Mouse (Mus musculus): Measurements from ENCODE around the gene Ell2. TPM values are rescaled to one million over a fixed set of nuclear protein-coding genes. Genes with fewer than 3 reads are reported as not detected.
A peak's percentile ranks its signal among the peaks of the same experiment; 100 is the strongest.

Gene Ell2
- total RNA-seq, 1 experiment from 2014 or later: 50.1 TPM

DNA sequence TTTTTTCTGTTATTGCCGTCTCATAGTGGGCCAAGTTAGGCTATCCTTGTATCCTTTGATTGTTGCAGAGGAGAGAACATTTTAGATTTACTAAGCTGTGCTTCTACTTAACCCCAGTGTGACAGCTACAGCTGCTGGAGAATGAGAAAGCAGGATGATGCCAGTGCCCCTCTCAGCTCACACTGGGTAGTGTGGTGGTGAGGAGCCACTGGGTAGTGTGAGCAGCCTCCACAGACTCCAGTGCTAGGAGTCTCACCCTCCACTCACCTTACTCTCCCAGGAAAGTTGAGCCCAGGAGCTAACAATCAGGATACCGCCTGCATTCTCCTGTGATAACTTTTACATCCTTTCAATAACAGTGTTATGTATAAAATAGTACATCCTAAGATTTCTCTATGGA lies 60.4 kb downstream of the Ell2 start:
- no peak for DNase-seq

DNA sequence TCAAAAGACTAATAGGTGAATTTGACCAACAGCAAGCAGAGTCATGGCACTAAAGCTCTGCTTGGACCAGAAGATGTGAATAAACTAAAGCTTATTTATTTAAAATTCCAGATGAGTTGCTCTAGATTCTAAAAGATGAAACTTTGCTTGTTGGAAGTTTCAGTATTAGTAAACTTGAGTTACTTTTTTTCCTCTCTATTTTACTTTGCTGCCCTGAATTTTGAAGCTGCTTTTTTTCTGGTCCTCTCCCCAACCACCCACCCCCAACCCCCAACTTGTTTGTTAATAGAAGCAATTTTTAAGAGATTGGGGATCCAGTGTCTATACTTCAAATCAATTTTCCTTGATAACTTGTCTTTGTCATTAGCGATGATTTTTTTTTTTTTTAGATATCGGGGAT lies 64.2 kb downstream of the Ell2 start:
- DNase-seq: no peak

DNA sequence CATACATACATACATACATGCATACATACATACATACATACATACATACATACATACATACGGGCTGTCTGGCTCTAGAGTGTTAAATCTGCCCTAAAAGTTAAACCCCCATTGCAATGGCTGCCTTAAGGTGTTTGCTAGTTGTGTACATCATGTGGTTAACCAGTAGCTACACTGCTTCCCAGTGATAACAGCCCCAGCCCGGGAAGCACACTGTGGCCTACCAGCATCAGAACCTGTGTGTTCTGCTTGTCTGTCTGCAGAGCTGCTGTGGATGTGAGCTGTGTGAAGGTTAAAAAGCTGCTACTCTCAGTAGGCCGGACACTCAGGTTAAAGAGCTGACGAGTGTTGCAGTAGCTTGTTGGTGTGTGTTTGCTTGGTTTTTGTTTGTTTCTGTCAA lies 64.8 kb downstream of the Ell2 start:
- DNase-seq: no peak

- no peak for DNase-seq
Observed at GRCm38 (mm10) chr13:75771984-75772730, 65.6 kb downstream of the Ell2 start.

DNA sequence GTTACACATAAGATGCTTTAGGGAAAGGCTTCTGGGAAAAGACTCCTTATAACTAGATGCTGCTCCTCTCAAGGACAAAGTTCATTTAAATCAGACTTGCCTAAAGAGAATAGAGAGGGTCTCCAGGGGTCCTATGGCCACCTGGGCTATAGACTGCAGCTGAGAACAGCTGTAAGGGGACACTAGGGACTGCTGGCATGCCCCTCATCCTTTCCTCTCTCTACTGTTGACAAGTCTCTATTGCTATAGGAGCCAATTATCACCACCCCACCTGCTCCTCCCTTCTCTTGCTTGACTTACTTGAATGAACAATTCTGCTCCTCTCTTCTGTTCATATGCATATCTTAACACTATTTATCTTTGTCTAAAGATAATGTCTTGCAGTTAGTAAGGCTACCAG lies 69.4 kb downstream of the Ell2 start:
- no peak for DNase-seq

GRCm38 (mm10) chr13:75776692-75777091 lies 70.1 kb downstream of the Ell2 start:
- DNase-seq: no peak

DNA sequence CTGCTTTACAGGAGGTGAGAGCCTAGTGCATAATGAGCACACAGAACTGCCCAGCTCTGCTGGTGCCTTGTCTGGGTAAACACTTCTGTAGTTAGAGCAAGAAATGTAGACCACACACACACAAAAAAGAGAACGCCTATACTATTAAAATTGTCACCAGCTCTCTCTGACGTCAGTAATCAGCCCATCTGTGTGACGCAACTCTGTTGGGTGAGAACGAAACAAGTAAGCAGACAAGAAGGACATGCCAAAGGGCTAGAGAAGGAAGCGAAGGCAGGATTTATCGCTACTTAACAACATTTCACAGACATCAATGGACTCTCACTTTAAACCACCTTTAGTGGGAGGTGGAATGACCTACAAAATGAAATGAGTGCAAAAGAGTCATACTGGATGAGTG lies 71.6 kb downstream of the Ell2 start:
- no peak for DNase-seq

DNA sequence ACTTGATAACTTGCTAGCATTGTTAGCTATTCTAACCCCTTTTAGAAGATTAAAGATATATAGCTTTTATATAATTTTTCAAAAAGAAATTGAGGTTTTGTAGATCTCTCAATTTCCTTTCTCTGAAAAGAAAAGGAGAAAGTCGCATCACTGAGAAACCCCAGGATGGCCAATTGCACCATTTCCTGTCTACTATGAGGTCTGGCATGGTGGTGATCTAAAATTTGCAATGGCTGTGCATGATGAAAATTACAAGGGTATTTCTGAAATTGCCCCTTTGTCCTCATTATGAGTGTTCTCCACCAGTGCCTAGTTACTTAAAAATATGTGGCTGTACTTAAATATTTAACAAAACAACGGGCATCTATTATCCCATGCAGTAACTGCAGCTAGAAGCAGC lies 72.6 kb downstream of the Ell2 start:
- no peak for DNase-seq

DNA sequence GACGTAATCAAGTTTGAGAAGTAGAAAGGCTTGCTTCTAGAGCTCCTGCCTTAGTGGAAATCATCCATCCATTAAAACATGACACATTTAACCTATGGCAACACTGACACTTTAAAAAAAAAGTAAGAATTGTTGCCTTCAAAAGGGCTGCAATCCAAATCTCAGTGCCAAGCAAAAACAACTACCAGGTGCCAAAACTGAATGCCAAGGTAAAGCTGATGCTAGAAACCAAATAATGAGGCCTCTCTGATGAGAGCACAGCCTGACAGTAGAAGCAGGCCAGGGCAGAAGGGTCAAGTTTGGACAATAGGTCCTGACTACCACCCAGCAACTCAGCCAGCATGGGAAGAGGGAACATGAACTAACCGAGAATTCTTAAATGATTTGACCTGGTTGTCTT lies 73.5 kb downstream of the Ell2 start:
- no peak for DNase-seq

GRCm38 (mm10) chr13:75785726-75786125 lies 79.2 kb downstream of the Ell2 start:
- DNase-seq: no peak

GRCm38 (mm10) chr13:75786264-75786663 lies 79.7 kb downstream of the Ell2 start:
- DNase-seq: no peak

DNA sequence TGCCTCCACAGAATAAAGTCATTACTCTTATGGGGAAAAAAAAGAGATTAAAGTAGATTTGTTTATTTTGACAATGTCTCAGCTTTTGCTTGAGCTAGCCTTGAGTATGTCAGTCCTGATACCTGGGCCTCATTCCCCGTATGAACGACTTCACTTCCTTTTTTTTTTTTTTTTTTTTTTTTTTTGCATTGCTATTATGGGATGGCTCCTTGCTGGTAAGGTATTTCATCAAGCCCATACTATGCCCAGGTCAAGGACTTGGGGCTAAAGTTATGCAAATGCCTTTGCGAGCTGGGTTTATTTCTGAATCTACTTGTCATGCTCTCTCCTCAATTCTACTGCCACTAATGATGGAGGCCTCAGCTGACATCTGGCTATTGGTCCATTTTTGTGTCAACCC lies 80.8 kb downstream of the Ell2 start:
- DNase-seq: no peak

DNA sequence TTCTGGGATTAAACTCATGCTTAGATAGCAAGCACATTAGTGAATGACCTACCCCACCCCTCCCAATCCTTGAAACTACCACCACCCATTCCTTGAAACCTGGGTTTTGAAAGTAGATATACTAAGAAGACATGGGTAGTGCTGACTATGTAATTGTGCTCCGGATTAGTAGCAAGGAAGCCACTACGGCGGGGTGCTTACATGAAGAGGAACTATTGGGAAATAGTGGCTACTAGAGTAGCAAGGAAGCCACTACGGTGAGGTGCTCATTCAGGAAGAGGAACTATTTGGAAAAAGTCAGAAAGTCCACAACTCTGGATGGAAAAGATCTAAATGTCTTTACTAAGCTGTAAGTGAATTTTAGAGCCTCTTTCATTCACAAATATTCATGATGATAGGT lies 81.6 kb downstream of the Ell2 start:
- DNase-seq: no peak

DNA sequence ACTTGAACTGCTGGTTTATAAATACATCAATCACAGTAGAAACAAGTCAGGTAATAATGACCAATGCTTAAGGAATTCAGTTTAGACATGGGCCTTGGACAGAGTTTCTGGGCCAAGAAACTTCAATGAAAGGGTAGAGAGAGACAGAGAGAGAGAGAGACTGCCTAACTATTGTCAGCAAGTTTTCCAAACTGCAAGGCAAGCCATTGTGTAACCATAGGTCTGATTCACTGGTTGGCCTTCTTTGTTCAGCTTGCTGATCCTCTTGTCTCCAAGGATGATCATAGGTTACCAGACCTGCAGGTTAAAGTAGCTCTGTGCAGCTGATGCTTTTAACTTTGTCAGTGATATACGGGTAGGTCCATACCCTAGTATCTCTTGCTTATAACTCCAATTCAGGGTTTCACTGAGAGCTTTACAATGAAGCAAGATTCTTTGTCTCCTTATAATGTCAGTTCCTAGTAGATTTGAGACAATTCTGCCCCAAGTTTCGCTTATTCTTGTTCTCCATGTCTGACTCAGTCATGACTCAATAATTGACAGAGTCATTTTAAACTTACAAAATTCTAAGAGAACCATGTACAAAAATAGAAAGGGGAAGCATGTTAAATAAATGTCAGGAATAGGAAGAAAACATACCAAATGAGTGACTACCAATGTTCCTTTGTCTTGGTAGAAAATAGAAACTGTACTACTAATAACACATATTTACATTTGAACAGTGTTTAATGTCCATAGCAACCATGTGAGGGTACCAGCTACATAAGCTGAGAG lies 82.7 kb downstream of the Ell2 start:
- DNase-seq: no peak

GRCm38 (mm10) chr13:75790550-75791205 lies 84.1 kb downstream of the Ell2 start:
- no peak for DNase-seq

DNA sequence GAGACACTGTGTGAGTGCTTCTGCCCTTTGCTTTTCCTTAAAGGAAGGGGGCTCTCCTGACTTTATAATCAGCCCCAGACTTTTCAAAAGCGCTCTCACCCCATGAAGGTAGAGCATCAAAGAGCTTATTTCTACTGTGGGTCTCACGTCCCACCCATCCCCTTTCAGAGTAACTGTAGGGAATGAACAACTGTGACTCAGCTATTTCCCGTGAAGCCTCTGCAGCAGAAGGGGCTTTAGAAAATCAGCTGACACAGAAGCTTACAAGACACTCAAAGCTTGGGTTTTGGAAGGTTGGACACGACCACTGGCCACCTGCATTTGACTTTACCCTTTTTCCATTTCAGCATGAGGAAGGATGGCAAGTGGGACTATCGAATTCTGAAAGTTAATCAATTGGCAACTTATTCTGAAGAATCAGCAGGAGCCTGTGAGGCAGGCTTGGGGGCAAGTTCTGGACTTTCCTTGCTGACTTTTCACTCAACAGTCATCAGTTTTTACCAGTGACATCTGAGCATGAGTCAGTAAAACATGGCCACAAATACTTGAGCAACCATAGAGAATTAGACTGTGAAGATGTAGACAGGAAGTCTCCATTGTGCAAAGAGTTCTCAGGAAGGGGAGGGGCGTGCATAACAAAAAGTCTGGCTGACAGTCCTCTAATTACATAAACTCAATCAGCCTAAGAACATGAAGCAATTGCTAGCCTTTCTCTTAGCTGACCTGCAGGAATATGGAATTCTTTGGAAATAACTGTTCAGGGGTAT lies 87.5 kb downstream of the Ell2 start:
- DNase-seq: no peak

GRCm38 (mm10) chr13:75797369-75798141 lies 91.0 kb downstream of the Ell2 start:
- DNase-seq: peak; percentile 92

GRCm38 (mm10) chr13:75798413-75799302 lies 92.1 kb downstream of the Ell2 start:
- DNase-seq: peak; percentile 10

DNA sequence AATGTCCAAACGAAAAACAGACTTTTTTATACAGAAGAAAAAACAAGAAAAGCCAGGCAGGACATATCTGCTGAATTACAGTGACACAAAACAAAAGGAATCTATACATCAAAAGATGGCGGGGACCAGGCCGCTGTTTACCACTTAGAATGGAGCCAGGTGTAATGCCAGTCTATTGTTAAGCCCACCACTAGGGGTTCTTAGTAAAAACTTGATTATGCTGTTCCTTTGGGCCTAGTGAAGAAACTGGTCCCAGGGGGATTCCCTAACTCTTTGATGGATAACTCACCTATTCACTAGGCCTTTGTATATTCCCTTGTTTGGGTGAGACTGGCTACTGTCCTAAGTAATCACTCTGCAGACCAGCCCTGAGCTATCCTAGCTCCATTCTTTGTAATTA lies 92.9 kb downstream of the Ell2 start:
- no peak for DNase-seq

- DNase-seq: no peak
Observed at GRCm38 (mm10) chr13:75807969-75808368, 101.4 kb downstream of the Ell2 start.

DNA sequence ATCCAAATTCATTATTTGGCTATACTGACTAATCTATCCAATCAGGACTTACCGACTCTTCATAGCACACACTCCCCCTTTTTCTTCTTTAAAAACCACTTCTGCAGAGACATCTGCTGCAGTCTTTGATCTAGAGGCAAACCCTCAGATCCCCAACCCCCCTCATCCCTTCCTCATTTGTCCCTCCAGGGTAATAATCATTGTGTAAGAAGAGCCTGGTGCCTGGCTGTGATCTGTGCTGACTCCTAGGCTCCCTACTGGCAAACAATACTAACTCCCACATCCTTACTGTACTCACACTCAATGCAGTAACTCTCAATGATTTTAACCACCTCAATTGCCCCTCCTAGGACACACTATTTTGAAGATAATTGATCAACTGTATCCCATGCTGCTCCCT lies 103.4 kb downstream of the Ell2 start:
- DNase-seq: no peak

Measured in adrenal gland, postnatal 25 days (tissue).